Mouse (Mus musculus) gastrocnemius, postnatal 14 days (tissue): Measurements from ENCODE around the gene Brwd1. TPM values are rescaled to one million over a fixed set of nuclear protein-coding genes. Genes with fewer than 3 reads are reported as not detected.
A peak's percentile ranks its signal among the peaks of the same experiment; 100 is the strongest.
"Not testable (repeated sequence)": the region's sequence is repeated elsewhere in the genome, so short reads cannot be mapped to it uniquely, and the experiment has no call there.

Experiments used
- DNase-seq: peaks from one replicate; pipeline ENCODE4 v3.0.0; 2021; ENCODE audit warnings: mixed read lengths
- intact Hi-C: fragments of 180-260 bp; cut with DNase I; formaldehyde crosslinking; loops from one replicate; pipeline ENCODE4 v1.15.1; 2025; ENCODE audit warnings: low total_unique reads
- total RNA-seq, 2 experiments: library from RNA; stranded (reverse); gene quantifications; 2 replicates each; pipeline ENCODE4 v1.2.3; 2021

The Brwd1 gene
- total RNA-seq, 2 experiments from 2014 or later, result 65.9 to 72.2 TPM

- DNase-seq, intact Hi-C loops: not testable (repeated sequence)
Observed at GRCm38 (mm10) chr16:95994576-95994975, 87.8 kb downstream of the Brwd1 start.

- intact Hi-C loops, result no loop called here
Observed at GRCm38 (mm10) chr16:95992596-95992995, 89.7 kb downstream of the Brwd1 start.

GRCm38 (mm10) chr16:95991122-95991900 is 91.0 kb downstream of the Brwd1 start:
- intact Hi-C loops, result no loop called here
- no peak for DNase-seq

More at GRCm38 (mm10) chr16:95992596-95992995, 89.7 kb downstream of the Brwd1 start:
- no peak for DNase-seq

- peak; percentile 95 for DNase-seq
- intact Hi-C loops, result no loop called here
Observed at GRCm38 (mm10) chr16:95990462-95991121, 91.7 kb downstream of the Brwd1 start, which contains the start of gene Psmg1. Gene Psmg1, minus strand, starts transcription at chr16:95990960.

- intact Hi-C loops, result no loop called here
- no peak for DNase-seq
Observed at GRCm38 (mm10) chr16:95984911-95985310, 97.4 kb downstream of the Brwd1 start.

DNA sequence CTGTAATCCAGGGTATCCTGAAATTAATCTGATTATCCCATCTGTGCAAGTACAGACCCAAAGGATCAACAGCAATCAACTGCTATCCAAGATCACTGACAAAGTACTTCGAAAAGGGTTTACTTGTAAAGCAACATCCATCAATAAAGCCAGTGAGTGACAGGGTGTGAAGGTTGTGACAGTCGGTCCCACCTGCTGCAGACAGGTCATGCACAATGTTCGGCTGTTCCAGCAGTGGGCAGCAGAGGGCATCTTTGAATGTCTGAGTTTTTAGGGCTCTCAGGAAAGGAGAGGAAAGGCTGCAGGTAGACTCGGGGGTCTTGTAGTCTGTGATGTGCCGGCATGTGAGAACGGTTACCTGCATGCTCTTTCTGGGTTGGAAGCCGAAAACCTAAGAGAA is 98.7 kb downstream of the Brwd1 start:
- intact Hi-C loops, result no loop called here
- no peak for DNase-seq

GRCm38 (mm10) chr16:95970841-95971240 is 111.5 kb downstream of the Brwd1 start:
- no peak for DNase-seq

DNA sequence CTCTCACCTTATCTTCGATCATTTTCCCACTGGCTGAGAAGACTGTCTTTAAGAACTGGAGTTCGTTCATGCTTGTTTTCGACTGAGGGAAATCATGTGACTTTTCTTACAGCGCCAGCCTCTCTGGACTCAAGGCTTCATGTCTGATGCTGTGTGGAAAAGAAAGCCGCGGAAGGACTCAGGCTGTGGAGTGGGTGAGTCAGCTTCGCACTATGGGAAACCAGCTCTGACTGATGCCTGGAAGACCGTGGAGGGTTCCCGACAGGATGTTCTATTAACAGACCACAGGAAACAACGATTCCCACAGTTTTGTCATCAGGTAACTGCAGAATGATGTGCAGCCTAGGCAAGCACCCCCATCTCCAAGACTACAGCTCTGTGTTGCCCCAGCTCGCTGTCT is 114.9 kb downstream of the Brwd1 start:
- intact Hi-C loops, result loop anchor here (10.0 kb wide), 1 partner anchor 613 kb away; no protein-coding TSS in a partner anchor
- no peak for DNase-seq

More at GRCm38 (mm10) chr16:95970841-95971240, 111.5 kb downstream of the Brwd1 start:
- intact Hi-C loops, result no loop called here

- intact Hi-C loops, result loop anchor here (10.0 kb wide), 1 partner anchor 610 kb away; no protein-coding TSS in a partner anchor
- no peak for DNase-seq
Observed at GRCm38 (mm10) chr16:95964427-95965023, 117.8 kb downstream of the Brwd1 start.

GRCm38 (mm10) chr16:95961484-95961883 is 120.8 kb downstream of the Brwd1 start:
- intact Hi-C loops, result loop anchor here (10.0 kb wide), 1 partner anchor 607 kb away; no protein-coding TSS in a partner anchor
- DNase-seq, result not testable (repeated sequence)

GRCm38 (mm10) chr16:95960689-95961088 is 121.6 kb downstream of the Brwd1 start:
- not testable (repeated sequence) for DNase-seq
- intact Hi-C loops, result loop anchor here (10.0 kb wide), 1 partner anchor 606 kb away; no protein-coding TSS in a partner anchor

DNA sequence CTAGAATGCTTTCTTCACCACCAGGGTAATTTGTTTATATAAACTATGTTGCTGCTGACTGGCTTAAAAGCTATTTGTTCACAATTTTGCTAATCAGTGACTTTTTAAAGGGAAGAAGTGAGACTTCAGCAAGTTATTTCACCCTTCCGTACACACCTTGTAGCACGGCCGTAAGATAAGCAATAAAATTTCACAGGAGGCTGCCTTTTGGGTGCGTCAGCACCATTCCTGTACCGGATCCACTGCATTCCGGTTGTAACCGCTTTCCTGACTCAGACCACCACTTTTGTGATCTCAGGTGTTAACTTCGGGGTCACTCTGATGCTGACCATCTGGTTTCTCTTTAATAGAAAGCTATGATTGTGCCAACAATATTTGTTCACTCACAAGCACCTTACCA is 124.2 kb downstream of the Brwd1 start:
- intact Hi-C loops, result no loop called here
- no peak for DNase-seq

- intact Hi-C loops, result no loop called here
- no peak for DNase-seq
Observed at GRCm38 (mm10) chr16:95956618-95957017, 125.7 kb downstream of the Brwd1 start.

GRCm38 (mm10) chr16:95955716-95956346 is 126.5 kb downstream of the Brwd1 start:
- intact Hi-C loops, result no loop called here
- no peak for DNase-seq

- DNase-seq, result no peak
- intact Hi-C loops, result no loop called here
Observed at GRCm38 (mm10) chr16:95954341-95954740, 128.0 kb downstream of the Brwd1 start.

GRCm38 (mm10) chr16:95953159-95953650 is 129.1 kb downstream of the Brwd1 start:
- intact Hi-C loops, result no loop called here
- DNase-seq, result no peak

- DNase-seq, result no peak
- intact Hi-C loops, result no loop called here
Observed at GRCm38 (mm10) chr16:95951471-95951870, 130.9 kb downstream of the Brwd1 start.

GRCm38 (mm10) chr16:95945389-95946311 is 136.7 kb downstream of the Brwd1 start:
- intact Hi-C loops, result loop anchor here (5.0 kb wide), 1 partner anchor 288 kb away; no protein-coding TSS in a partner anchor
- DNase-seq, result peak; percentile 68
